Mouse (Mus musculus) myocyte (in vitro differentiated cells): ENCODE results near the gene Spib. TPM values are rescaled to one million over a fixed set of nuclear protein-coding genes. Genes with fewer than 3 reads are reported as not detected.

Source experiments
- H3K27me3 ChIP-seq: one replicate; pipeline ENCODE4 v1.6.1; 2011; ENCODE audit not compliant: control insufficient read depth, insufficient read depth, insufficient read length
- H3K36me3 ChIP-seq: one replicate; pipeline ENCODE4 v1.6.1; 2011; ENCODE audit not compliant: control insufficient read depth, insufficient read depth
- H3K4me2 ChIP-seq: one replicate; pipeline ENCODE4 v1.6.1; 2011; ENCODE audit warnings: low read depth, control low read depth
- H3K4me3 ChIP-seq: one replicate; pipeline ENCODE4 v1.5.1; 2011; ENCODE audit warnings: mild to moderate bottlenecking, control low read depth, moderate library complexity
- H3K79me2 ChIP-seq: one replicate; pipeline ENCODE4 v1.6.1; 2011; ENCODE audit not compliant: control insufficient read depth, insufficient read depth
- H3ac ChIP-seq: one replicate; pipeline ENCODE4 v1.6.1; 2011; ENCODE audit not compliant: control insufficient read depth, insufficient read length
- CEBPB ChIP-seq: IDR thresholded peaks from 2 replicates; pipeline ENCODE4 v1.6.1; 2011; ENCODE audit warnings: mild to moderate bottlenecking, moderate library complexity; ENCODE audit not compliant: poor library complexity, insufficient read depth, severe bottlenecking
- E2F4 ChIP-seq: IDR thresholded peaks from one replicate; pipeline ENCODE4 v1.6.1; 2011; ENCODE audit warnings: mild to moderate bottlenecking, control low read depth, moderate library complexity; ENCODE audit not compliant: insufficient read depth
- MAX ChIP-seq: IDR thresholded peaks from one replicate; pipeline ENCODE4 v1.6.1; 2011; ENCODE audit warnings: low read depth, mild to moderate bottlenecking, control low read depth
- MYOD1 ChIP-seq, 3 experiments: IDR thresholded peaks; one replicate each; pipeline ENCODE4 v1.6.1; 2011; ENCODE audit warnings: control low read depth in 2 of 3, low read depth in 2 of 3, mild to moderate bottlenecking in 2 of 3, moderate library complexity in 1 of 3; ENCODE audit not compliant: insufficient read length in 2 of 3, control insufficient read depth in 1 of 3
- MYOG ChIP-seq, 3 experiments: IDR thresholded peaks; one replicate each; pipeline ENCODE4 v1.6.1; 2011; ENCODE audit warnings: control low read depth in 2 of 3, low read depth in 2 of 3, mild to moderate bottlenecking in 2 of 3; ENCODE audit not compliant: insufficient read length in 2 of 3, control insufficient read depth in 1 of 3, insufficient read depth in 1 of 3
- POLR2A ChIP-seq: IDR thresholded peaks from one replicate; pipeline ENCODE4 v1.6.1; 2011; ENCODE audit warnings: low read depth, mild to moderate bottlenecking, control low read depth, moderate library complexity; ENCODE audit not compliant: insufficient read length
- POLR2AphosphoS2 ChIP-seq: IDR thresholded peaks from one replicate; pipeline ENCODE4 v1.6.1; 2011; ENCODE audit warnings: low read depth, control low read depth; ENCODE audit not compliant: insufficient read length
- REST ChIP-seq: IDR thresholded peaks from one replicate; pipeline ENCODE4 v1.6.1; 2011; ENCODE audit warnings: mild to moderate bottlenecking, control low read depth, moderate library complexity; ENCODE audit not compliant: insufficient read depth, insufficient read length
- SRF ChIP-seq: IDR thresholded peaks from one replicate; pipeline ENCODE4 v1.6.1; 2011; ENCODE audit warnings: low read depth; ENCODE audit not compliant: control insufficient read depth, insufficient read length
- TCF12 ChIP-seq: IDR thresholded peaks from one replicate; pipeline ENCODE4 v1.6.1; 2011; ENCODE audit warnings: mild to moderate bottlenecking, control low read depth; ENCODE audit not compliant: poor library complexity, insufficient read depth, severe bottlenecking
- TCF3 ChIP-seq: IDR thresholded peaks from one replicate; pipeline ENCODE4 v1.6.1; 2011; ENCODE audit warnings: low read depth, control low read depth; ENCODE audit not compliant: insufficient read length
- USF1 ChIP-seq: IDR thresholded peaks from one replicate; pipeline ENCODE4 v1.6.1; 2011; ENCODE audit warnings: low read depth, mild to moderate bottlenecking, control low read depth, moderate library complexity
- polyA plus RNA-seq: library from polyadenylated mRNA; unstranded; fragments of >200 nt; fragmentation: generic; extraction: Trizol; gene quantifications from one replicate; pipeline ENCODE4 v1.2.1, GENCODE M21; 2012; ENCODE audit warnings: missing spikeins

Spib gene
- polyA plus RNA-seq, 1 experiment = 0.05 TPM

GRCm38 (mm10) chr7:44564486-44564885, 32.6 kb upstream of the Spib start:
- Histone ChIP-seq H3K36me3 (no peaks in the 10 kb centered on the region), H3K4me3 (no peak overlapping the region), H3ac (no peak overlapping the region), H3K27me3 (peaks cover 21% of the 10 kb centered on the region), H3K4me2 (no peak overlapping the region), H3K79me2 (no peaks in the 10 kb centered on the region)
- TF ChIP-seq SRF (no peak), MYOD1 (IDR thresholded peaks at IDR 0.05; ENCODE audit: control insufficient read depth in 1 of 3, insufficient read length in 2 of 3, low read depth in 2 of 3) (no peak), POLR2AphosphoS2 (no peak), POLR2A (no peak), TCF12 (no peak), USF1 (no peak), MYOG (IDR thresholded peaks at IDR 0.05; ENCODE audit: control insufficient read depth in 1 of 3, insufficient read depth in 1 of 3, insufficient read length in 2 of 3, low read depth in 2 of 3) (no peak), CEBPB (no peak), E2F4 (no peak), TCF3 (no peak)

GRCm38 (mm10) chr7:44563284-44563683, 31.4 kb upstream of the Spib start:
- Histone ChIP-seq H3K36me3 (no peaks in the 10 kb centered on the region), H3K79me2 (no peaks in the 10 kb centered on the region), H3ac (no peak overlapping the region), H3K4me3 (no peak overlapping the region), H3K4me2 (no peak overlapping the region), H3K27me3 (peaks cover 21% of the 10 kb centered on the region)
- TF ChIP-seq MYOD1 (IDR thresholded peaks at IDR 0.05; ENCODE audit: control insufficient read depth in 1 of 3, insufficient read length in 2 of 3, low read depth in 2 of 3) (no peak), POLR2AphosphoS2 (no peak), E2F4 (no peak), CEBPB (no peak), USF1 (no peak), POLR2A (no peak), REST (no peak), TCF3 (no peak), MAX (no peak), SRF (no peak), TCF12 (no peak), MYOG (IDR thresholded peaks at IDR 0.05; ENCODE audit: control insufficient read depth in 1 of 3, insufficient read depth in 1 of 3, insufficient read length in 2 of 3, low read depth in 2 of 3) (no peak)

DNA sequence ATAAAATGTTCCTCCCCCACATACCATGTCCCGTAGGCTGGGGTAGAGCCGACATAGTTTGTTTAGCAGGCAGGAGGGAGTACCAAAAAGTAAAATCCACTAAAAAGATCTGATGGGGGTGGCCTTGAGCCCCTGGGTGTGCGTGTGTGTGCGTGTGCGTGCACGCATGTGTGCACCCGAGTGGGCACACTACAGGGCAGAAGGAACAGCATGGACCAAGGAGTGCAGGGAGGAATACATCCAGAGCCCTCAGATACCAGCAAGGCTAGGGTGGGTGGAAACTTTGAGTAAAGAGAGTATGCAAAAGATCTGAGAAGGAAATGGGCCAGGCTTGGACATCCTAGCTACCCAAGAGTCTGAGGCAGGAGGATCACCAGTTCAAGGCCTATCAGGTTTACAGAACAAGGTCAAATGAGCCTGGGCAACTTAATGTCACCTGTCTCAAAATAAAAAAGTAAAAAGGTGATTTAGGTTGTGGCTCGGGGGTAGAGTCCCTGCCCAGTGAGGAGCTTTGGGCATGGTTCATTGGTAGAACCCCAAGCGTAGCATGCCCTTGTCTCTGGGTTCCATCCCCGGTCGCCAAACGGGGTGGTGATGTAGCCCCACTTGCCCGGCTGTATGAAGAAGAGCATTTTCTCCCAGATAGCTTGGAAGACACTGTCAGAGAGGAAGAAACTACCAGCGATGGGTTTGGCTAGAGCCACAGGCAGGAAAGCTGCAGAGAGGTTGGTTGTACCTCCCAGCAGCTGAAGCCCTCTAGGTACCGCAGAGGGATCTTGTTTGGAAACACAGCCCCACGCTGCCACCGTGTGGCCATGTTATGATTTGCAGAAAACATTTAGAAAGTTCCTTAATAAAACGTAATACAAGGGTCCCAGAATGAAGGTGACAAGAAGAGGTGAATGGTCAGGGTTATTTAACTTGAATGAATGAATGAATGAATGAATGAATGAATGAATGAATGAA, 28.8 kb upstream of the Spib start:
- Histone ChIP-seq H3ac (no peak overlapping the region), H3K27me3 (peaks cover 20% of the 10 kb centered on the region), H3K4me2 (no peak overlapping the region)

DNA sequence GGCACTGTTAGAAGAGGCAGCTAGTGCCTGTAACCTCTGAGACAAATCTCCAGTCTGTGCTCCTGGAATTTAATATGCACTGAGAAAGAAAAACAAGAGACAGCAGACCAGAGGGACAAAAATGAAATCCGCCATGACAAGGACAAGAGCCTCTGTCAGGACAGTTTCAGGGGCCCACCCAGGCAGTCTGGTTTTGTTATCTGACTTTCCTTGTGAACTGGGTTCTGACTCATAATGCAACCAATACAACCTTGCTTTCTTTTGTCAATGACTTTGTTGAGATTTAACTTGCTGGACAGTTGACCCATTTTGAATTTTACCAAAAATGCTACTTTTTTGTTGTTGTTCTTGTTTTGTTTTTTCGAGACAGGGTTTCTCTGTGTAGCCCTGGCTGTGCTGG, 25.8 kb upstream of the Spib start:
- Histone ChIP-seq H3K27me3 (peaks cover 4% of the 10 kb centered on the region), H3ac (no peak overlapping the region), H3K4me3 (no peak overlapping the region), H3K79me2 (peaks cover 3% of the 10 kb centered on the region), H3K4me2 (no peak overlapping the region), H3K36me3 (no peaks in the 10 kb centered on the region)
- TF ChIP-seq MAX (no peak), REST (no peak), SRF (no peak), POLR2AphosphoS2 (no peak), TCF12 (no peak), USF1 (no peak), POLR2A (no peak), MYOD1 (IDR thresholded peaks at IDR 0.05; ENCODE audit: control insufficient read depth in 1 of 3, insufficient read length in 2 of 3, low read depth in 2 of 3) (no peak), E2F4 (no peak)

More for the DNA sequence above, 28.8 kb upstream of the Spib start:
- Histone ChIP-seq H3K4me3 (no peak overlapping the region), H3K79me2 (no peaks in the 10 kb centered on the region), H3K36me3 (no peaks in the 10 kb centered on the region)
- no peak for TF ChIP-seq USF1

- H3K4me2 ChIP-seq = peak within 1 kb of the TSS; percentile 83
- H3K27me3 ChIP-seq = no peaks in the 10 kb centered on the region
- peak within 1 kb of the TSS; percentile 70 for H3K4me3 ChIP-seq
- peak within 1 kb of the TSS; percentile 45 for H3ac ChIP-seq
- H3K79me2 ChIP-seq = peaks cover 6% of the 10 kb centered on the region
- no peaks in the 10 kb centered on the region for H3K36me3 ChIP-seq
- TF ChIP-seq POLR2AphosphoS2 = peak; percentile 35
- no peak for TF ChIP-seq E2F4
Measured at GRCm38 (mm10) chr7:44553826-44554225, 22.0 kb upstream of the Spib start, which contains the start of gene Nr1h2. TSS of gene Nr1h2 (minus strand) at chr7:44553951.
